In the genomic region with DNA sequence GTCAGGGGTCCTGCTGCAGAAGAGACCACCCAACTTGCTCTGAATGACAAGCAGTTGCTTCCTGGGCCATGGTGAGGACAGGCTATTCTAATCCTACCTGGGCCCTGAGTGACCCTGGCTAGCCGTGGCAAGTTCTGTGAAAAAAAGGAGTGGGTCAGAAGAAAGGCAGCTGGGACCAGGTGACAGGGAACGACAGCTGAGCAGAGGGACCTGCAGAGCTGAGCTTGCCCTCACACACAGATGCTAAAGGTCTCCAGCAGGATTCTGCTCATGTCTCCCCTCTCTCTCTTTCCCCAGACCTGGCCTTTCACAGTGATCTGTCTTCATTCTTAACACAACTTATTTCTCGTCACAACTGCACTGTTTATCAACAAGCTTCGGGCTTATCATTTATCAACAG, we compare ENCODE assay signal across 28 mouse cellular contexts.
"Had no signal": no experiment of that assay in that cellular context is flagged by ENCODE, and none has a peak within 500 bp of the region (broad histone marks: within the 10 kb centered on the region; RNA-seq: fewer than 3 reads in every experiment).

No protein-coding gene starts in this region.

- H3K36me3 ChIP-seq: embryonic facial prominence, embryonic 10.5 days; embryonic facial prominence, embryonic 12.5 days; embryonic facial prominence, embryonic 13.5 days; embryonic facial prominence, embryonic 15.5 days; forebrain, embryonic 10.5 days; forebrain, embryonic 12.5 days; forebrain, embryonic 15.5 days had no signal

- H3K4me1 ChIP-seq: embryonic facial prominence, embryonic 13.5 days had no signal

- H3K27me3 ChIP-seq: embryonic facial prominence, embryonic 12.5 days; embryonic facial prominence, embryonic 13.5 days; embryonic facial prominence, embryonic 15.5 days; forebrain, embryonic 12.5 days; forebrain, embryonic 13.5 days; forebrain, embryonic 15.5 days had no signal

- H3K27ac ChIP-seq: embryonic facial prominence, embryonic 10.5 days; embryonic facial prominence, embryonic 12.5 days; embryonic facial prominence, embryonic 13.5 days; embryonic facial prominence, embryonic 15.5 days; forebrain, embryonic 10.5 days; forebrain, embryonic 12.5 days; forebrain, embryonic 13.5 days; forebrain, embryonic 15.5 days; gastrocnemius, adult 2 months had no signal

- H3K4me3 ChIP-seq: embryonic facial prominence, embryonic 10.5 days; embryonic facial prominence, embryonic 12.5 days; embryonic facial prominence, embryonic 13.5 days; embryonic facial prominence, embryonic 15.5 days; erythroblast, embryonic 14.5 days; forebrain, embryonic 10.5 days; forebrain, embryonic 12.5 days; forebrain, embryonic 13.5 days; forebrain, embryonic 15.5 days; gastrocnemius, adult 2 months had no signal

- H3K9ac ChIP-seq: embryonic facial prominence, embryonic 12.5 days; embryonic facial prominence, embryonic 13.5 days; embryonic facial prominence, embryonic 15.5 days; forebrain, embryonic 12.5 days; forebrain, embryonic 13.5 days; forebrain, embryonic 15.5 days; forebrain, postnatal 0 days had no signal

- H3K9me3 ChIP-seq: embryonic facial prominence, embryonic 10.5 days; embryonic facial prominence, embryonic 12.5 days; embryonic facial prominence, embryonic 13.5 days; embryonic facial prominence, embryonic 15.5 days; forebrain, embryonic 10.5 days; forebrain, embryonic 12.5 days; forebrain, embryonic 13.5 days; forebrain, embryonic 15.5 days had no signal

- ATAC-seq: forebrain, embryonic 13.5 days; forebrain, embryonic 14.5 days; forebrain, embryonic 15.5 days; forebrain, embryonic 16.5 days; forebrain, postnatal 0 days had no signal

- DNase-seq: cerebellum, adult 18-20 months; cerebellum, adult 2 months; cerebellum, adult 8-10 months; cerebellum, adult 9-10 months; cerebellum, adult 9-11 months; cerebellum, postnatal 10 days; cerebellum, postnatal 14 days; cerebellum, postnatal 25 days; cerebellum, postnatal 36 days; embryo, embryonic 11 days; forebrain, postnatal 0 days; gastrocnemius, adult 2 months; gastrocnemius, postnatal 10 days; gastrocnemius, postnatal 14 days; gastrocnemius, postnatal 25 days; gastrocnemius, postnatal 36 days; heart, adult 11 months had no signal

- H3K4me2 ChIP-seq: embryonic facial prominence, embryonic 12.5 days; embryonic facial prominence, embryonic 13.5 days; embryonic facial prominence, embryonic 15.5 days; forebrain, embryonic 12.5 days; forebrain, embryonic 13.5 days; forebrain, embryonic 15.5 days had no signal
